Mouse (Mus musculus): ENCODE measurements around the gene Map2k5. TPM values are rescaled to one million over a fixed set of nuclear protein-coding genes. Genes with fewer than 3 reads are reported as not detected.

Map2k5 gene
- polyA plus RNA-seq (2014; fragmentation: Illumina TruSeq; extraction: RNeasy Lipid Tissue Mini Kit (QIAGEN cat#74804)): 19.5 TPM

DNA sequence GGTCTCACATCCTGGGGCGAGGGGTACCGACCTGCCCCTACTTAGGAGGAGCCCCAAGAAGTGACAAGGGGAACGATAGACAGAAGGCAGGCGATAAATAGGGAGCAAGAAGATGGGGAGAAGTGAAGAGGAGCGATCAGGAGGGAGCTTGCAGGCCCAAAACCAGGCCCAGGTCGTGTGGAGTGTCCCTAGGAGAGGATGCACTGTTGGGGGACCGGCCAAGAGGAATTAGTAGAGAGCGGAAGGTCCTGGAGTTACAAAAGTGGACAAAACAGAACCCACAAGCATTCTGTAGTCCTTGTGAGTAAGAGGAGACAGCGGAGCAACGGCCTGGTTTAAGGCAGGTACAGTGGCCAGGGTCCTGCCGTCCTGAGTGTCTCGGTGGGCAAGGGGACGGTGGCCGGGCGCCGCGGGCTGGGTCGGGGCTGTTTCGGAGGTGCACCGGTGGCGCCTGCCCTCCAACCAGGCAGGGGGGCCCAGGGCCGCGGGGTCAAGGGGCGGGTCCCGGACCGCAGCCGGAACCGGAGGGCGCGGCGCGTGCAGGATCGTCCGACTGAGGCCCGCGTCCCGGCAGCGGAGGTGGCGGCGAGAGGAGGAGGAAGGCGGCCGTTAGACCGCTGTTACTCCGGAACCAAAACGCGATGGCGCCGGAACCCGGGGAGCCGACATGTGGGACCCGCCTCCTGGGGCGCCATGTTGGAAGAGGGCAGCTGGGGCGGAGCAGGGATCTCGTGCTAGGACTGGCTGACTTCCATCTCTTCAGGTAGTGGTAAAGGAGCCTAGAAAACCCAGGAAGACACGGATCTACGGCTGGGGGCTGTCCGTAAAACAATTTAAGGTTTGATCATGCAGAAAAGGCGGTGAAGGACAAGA lies at the start of gene Map2k5:
Map2k5 (minus strand) TSS at position 633 of the 873 bp plus-strand sequence.

GRCm38 (mm10) chr9:63398611-63399462 lies 21.1 kb upstream of the Map2k5 start, which contains the start of gene 2300009A05Rik:
Gene 2300009A05Rik, minus strand, starts transcription at chr9:63399246.

DNA sequence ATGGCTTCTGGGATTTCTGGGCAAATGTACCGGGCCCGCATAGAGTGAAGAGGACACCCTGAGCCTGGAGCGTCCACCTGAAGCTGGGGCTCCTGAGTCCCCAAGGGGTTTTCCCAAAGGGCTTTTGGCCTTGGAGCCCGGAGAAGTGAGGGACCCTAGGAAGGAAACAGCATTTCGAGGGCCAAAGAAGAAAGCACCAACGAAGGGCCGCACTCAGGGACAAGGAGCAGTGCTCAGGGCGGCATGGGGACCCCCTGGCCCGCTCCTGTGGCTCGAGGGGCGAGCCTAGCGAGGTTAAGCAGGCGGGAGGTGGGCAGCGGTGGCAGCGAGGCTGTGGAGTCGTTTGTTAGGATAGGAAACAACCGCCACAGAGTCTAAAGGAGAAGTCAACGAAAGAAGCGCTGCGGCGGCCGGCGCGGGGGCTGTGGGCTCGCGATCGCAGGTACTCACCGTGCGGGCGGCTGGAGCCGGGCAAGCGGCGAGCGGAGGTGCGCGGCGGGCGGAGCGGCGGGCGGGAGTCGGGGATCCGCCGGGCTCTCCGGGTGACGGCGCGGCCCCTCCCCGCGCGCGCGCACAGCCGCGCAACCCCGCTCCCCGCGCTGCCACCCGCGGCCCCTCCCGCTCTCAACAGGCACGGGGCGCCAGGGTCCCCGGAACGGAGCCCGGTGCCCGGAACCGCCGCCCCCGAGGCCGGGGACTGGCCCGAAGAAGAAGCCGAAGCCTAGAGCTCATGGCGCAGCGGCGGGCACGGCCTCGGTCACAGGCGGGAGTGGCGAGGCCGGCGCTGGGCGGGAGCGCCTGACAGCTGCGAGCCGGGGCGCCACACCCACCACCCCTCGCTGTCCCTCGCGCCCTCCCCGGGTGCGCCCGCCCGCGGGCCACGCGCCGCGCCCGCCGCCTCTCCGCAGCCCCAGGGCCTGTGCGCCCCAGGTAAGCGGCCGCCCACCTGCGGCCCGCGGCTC lies 229.0 kb downstream of the Map2k5 start, which contains the start of gene Skor1:
Skor1 (minus strand) TSS at position 552 of the 962 bp plus-strand sequence.

Other genes with a start within 250 kb of the Map2k5 start
- not detected for gene Skor1, start 228.9 kb downstream of the Map2k5 start, polyA plus RNA-seq (2014; fragmentation: Illumina TruSeq; extraction: RNeasy Lipid Tissue Mini Kit (QIAGEN cat#74804))
- 30.0 TPM for gene 2300009A05Rik, start 21.3 kb upstream of the Map2k5 start, polyA plus RNA-seq (2014; fragmentation: Illumina TruSeq; extraction: RNeasy Lipid Tissue Mini Kit (QIAGEN cat#74804))
- 0.66 TPM for gene Iqch, start 224.6 kb upstream of the Map2k5 start, polyA plus RNA-seq (2014; fragmentation: Illumina TruSeq; extraction: RNeasy Lipid Tissue Mini Kit (QIAGEN cat#74804))
- gene Aagab, start 224.8 kb upstream of the Map2k5 start, polyA plus RNA-seq (2014; fragmentation: Illumina TruSeq; extraction: RNeasy Lipid Tissue Mini Kit (QIAGEN cat#74804)): 12.7 TPM

Data from ovary, adult 10 weeks (tissue).